Mouse (Mus musculus) bone marrow, adult 2 months (tissue): ENCODE data around the gene Adamtsl4.

ENCODE experiments used
- CTCF ChIP-seq: fragments of 200-500 bp; IDR thresholded peaks from 2 replicates; pipeline ENCODE4 v1.5.1; 2011; ENCODE audit warnings: low read length, control low read depth; ENCODE audit not compliant: control insufficient read depth, insufficient read depth
- POLR2A ChIP-seq: fragments of 200-500 bp; IDR thresholded peaks from 2 replicates; pipeline ENCODE4 v1.6.1; 2011; ENCODE audit warnings: low read depth, mild to moderate bottlenecking, control low read depth, low read length, borderline replicate concordance; ENCODE audit not compliant: control insufficient read depth

GRCm38 (mm10) chr3:95680673-95681072 lies 7.0 kb downstream of the Adamtsl4 start:
- no peak for TF ChIP-seq CTCF
- TF ChIP-seq POLR2A: no peak
